Mouse (Mus musculus): ENCODE results near the gene Cfap61. TPM values are rescaled to one million over a fixed set of nuclear protein-coding genes. Genes with fewer than 3 reads are reported as not detected.

The Cfap61 gene
- total and polyA plus RNA-seq, 2 experiments from 2014 or later, result 0.46 to 0.68 TPM

DNA sequence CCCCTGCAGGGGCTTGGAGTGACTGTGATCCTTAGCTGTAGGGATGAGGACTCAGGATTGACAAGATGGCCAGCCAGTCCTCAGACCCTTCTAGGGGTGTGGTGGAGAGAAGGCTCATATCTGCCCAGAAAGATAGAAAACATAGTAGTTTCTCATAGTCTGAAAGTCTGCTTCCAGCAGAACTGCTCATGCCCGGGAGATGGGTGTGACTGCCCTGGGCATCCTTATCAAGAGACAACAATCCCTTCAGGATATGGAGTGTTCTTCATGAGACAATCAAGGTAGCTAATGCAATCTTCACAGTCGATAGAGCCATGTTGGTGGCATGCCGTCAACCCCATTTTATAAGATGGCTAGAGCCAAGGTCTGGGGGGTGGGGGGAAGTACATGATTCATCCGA is 173.4 kb downstream of the Cfap61 start:
- Histone ChIP-seq H3K9ac (replicated peaks; ENCODE audit: low read depth, low read length) (no peak overlapping the region), H3K4me2 (ENCODE audit: low read depth, low read length) (no peak overlapping the region), H3K4me1 (ENCODE audit: control insufficient read depth, insufficient read depth) (no peaks in the 10 kb centered on the region), H3K27me3 (ENCODE audit: control insufficient read depth, insufficient read depth, low read length) (no peaks in the 10 kb centered on the region), H3K36me3 (replicated peaks; ENCODE audit: control insufficient read depth, insufficient read depth, low read length) (no peaks in the 10 kb centered on the region), H3K27ac (ENCODE audit: low read depth) (no peak overlapping the region), H3K9me3 (replicated peaks; ENCODE audit: control insufficient read depth, low read length) (no peaks in the 10 kb centered on the region), H3K4me3 (ENCODE audit: low read depth, low read length) (no peak overlapping the region)
- 68% methylated on average over 4 of the region's 4 CpGs for WGBS
- ATAC-seq (ENCODE audit: insufficient read depth, low read depth) (no peak), DNase-seq (ENCODE audit: low spot score) (no peak)
- TF ChIP-seq CTCF (IDR thresholded peaks at IDR 0.05; ENCODE audit: low read depth) (no peak), EP300 (IDR thresholded peaks at IDR 0.05; ENCODE audit: low read depth) (no peak)

DNA sequence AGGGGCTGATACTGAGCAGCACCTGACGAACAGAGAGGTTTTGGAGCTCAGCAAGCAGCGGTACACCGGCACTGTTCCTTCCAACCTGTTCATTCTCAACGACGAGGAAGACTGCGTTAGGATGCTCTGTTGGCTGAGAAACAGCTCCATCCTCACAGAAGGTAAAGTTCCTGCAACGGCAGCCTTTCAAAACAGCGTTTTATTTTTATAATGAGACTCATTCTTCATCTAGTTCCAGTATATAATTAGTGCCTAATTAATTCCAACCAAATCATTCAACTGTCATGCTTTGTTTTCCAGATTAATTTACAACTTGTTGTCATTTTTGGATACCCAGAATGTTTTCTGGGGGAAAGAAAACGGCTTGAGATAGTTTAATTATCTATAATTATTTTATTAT is 175.3 kb downstream of the Cfap61 start:
- H3K27ac ChIP-seq (ENCODE audit: low read depth), result no peak overlapping the region
- TF ChIP-seq CTCF (IDR thresholded peaks at IDR 0.05; ENCODE audit: low read depth) (no peak), EP300 (IDR thresholded peaks at IDR 0.05; ENCODE audit: low read depth) (no peak)

DNA sequence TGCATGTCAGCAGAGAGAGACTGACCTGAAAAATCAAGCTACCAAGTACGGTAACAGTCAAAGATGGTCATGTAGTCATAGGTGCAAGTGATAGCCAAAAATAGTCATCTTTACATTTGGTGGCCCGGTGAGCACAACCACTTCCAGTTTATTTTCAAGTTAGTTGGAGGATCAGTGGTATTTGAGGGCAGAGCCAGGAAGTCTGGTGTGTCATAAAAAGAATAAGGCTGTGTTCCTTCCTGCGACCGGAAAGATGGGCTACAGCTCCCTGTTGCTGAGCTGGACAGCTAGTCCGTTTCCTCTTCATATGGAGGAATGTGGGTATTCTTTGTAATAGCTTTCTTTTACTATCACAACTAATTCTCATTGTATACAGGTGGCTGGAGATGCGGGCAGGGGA is 181.7 kb downstream of the Cfap61 start:
- Histone ChIP-seq H3K9ac (replicated peaks; ENCODE audit: low read depth, low read length) (no peak overlapping the region), H3K4me2 (ENCODE audit: low read depth, low read length) (no peak overlapping the region), H3K4me1 (ENCODE audit: control insufficient read depth, insufficient read depth) (no peaks in the 10 kb centered on the region), H3K27ac (ENCODE audit: low read depth) (no peak overlapping the region), H3K9me3 (replicated peaks; ENCODE audit: control insufficient read depth, low read length) (no peaks in the 10 kb centered on the region), H3K36me3 (replicated peaks; ENCODE audit: control insufficient read depth, insufficient read depth, low read length) (no peaks in the 10 kb centered on the region), H3K4me3 (ENCODE audit: low read depth, low read length) (no peak overlapping the region), H3K27me3 (ENCODE audit: control insufficient read depth, insufficient read depth, low read length) (no peaks in the 10 kb centered on the region)
- ATAC-seq (ENCODE audit: insufficient read depth, low read depth) (no peak), DNase-seq (ENCODE audit: low spot score) (no peak)
- 56% methylated on average over 6 of the region's 6 CpGs for WGBS
- TF ChIP-seq EP300 (IDR thresholded peaks at IDR 0.05; ENCODE audit: low read depth) (no peak), CTCF (IDR thresholded peaks at IDR 0.05; ENCODE audit: low read depth) (no peak)

More for the DNA sequence above, 175.3 kb downstream of the Cfap61 start:
- no peaks in the 10 kb centered on the region for H3K4me1 ChIP-seq (ENCODE audit: control insufficient read depth, insufficient read depth)
- ATAC-seq (ENCODE audit: insufficient read depth, low read depth) (no peak), DNase-seq (ENCODE audit: low spot score) (no peak)
- H3K36me3 ChIP-seq (replicated peaks; ENCODE audit: control insufficient read depth, insufficient read depth, low read length), result no peaks in the 10 kb centered on the region
- no peak overlapping the region for H3K9ac ChIP-seq (replicated peaks; ENCODE audit: low read depth, low read length)
- no peak overlapping the region for H3K4me2 ChIP-seq (ENCODE audit: low read depth, low read length)
- no peaks in the 10 kb centered on the region for H3K27me3 ChIP-seq (ENCODE audit: control insufficient read depth, insufficient read depth, low read length)
- H3K9me3 ChIP-seq (replicated peaks; ENCODE audit: control insufficient read depth, low read length), result no peaks in the 10 kb centered on the region
- H3K4me3 ChIP-seq (ENCODE audit: low read depth, low read length), result no peak overlapping the region
- WGBS, result 80% methylated on average over 9 of the region's 9 CpGs

DNA sequence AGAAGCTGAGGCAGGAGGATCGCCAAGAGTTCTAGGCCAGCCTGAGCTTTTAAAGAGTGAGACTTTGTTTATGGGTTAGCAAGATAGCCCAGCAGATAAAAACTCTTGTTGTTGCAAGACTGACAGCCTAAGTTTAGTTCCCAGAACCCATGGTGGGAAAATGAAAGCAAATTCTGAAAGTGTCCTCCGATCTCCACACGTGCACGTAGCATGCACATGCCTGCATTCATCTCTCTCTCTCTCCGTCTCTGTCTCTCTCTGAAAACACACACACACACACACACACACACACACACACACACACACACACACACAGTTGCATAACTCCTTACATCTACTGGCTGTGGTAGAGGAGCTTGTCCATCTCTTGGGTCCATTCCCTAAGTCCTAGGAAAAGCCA is 182.1 kb downstream of the Cfap61 start:
- Histone ChIP-seq H3K4me3 (ENCODE audit: low read depth, low read length) (no peak overlapping the region), H3K4me2 (ENCODE audit: low read depth, low read length) (no peak overlapping the region), H3K27ac (ENCODE audit: low read depth) (no peak overlapping the region), H3K27me3 (ENCODE audit: control insufficient read depth, insufficient read depth, low read length) (no peaks in the 10 kb centered on the region), H3K9ac (replicated peaks; ENCODE audit: low read depth, low read length) (no peak overlapping the region), H3K9me3 (replicated peaks; ENCODE audit: control insufficient read depth, low read length) (no peaks in the 10 kb centered on the region), H3K4me1 (ENCODE audit: control insufficient read depth, insufficient read depth) (no peaks in the 10 kb centered on the region), H3K36me3 (replicated peaks; ENCODE audit: control insufficient read depth, insufficient read depth, low read length) (no peaks in the 10 kb centered on the region)
- TF ChIP-seq CTCF (IDR thresholded peaks at IDR 0.05; ENCODE audit: low read depth), result no peak
- no peak for TF ChIP-seq EP300 (IDR thresholded peaks at IDR 0.05; ENCODE audit: low read depth)
- DNase-seq (ENCODE audit: low spot score), result no peak
- WGBS, result 86% methylated on average over 5 of the region's 5 CpGs
- no peak for ATAC-seq (ENCODE audit: insufficient read depth, low read depth)

DNA sequence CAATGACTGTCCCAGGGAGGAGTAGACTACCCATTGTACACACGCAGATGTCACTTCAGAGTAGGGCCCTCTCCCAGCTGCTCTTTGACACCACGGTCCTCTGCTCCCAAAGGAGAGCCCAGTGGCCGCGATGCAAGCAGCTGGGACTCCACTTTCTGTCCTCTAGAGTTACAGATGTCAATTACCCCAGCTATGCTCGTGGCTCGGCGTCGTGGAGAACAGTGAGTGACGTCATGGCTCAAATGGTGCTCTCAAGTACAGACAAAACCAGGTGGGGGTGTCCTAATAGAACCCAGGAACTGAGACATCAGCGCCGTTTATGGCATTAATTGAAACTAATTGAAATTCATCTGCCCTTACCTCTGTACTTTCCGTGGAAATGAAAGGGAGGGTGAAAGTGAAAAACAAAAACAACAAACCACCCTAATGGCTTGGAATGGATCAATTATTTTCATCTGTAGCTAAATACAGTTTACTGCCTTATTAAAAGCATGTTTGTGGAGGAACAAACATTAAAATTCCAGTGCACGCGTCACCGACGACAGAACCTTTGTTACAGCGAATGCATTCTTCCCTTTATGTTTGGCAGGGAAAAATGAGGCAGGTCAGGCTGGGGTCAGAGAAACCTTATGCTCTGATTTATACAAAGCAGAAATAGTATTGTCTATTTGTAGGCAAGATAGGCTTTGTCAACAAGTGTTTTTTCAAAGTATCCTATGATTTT is 182.8 kb downstream of the Cfap61 start:
- no peaks in the 10 kb centered on the region for H3K9me3 ChIP-seq (replicated peaks; ENCODE audit: control insufficient read depth, low read length)
- H3K27me3 ChIP-seq (ENCODE audit: control insufficient read depth, insufficient read depth, low read length), result no peaks in the 10 kb centered on the region
- no peak overlapping the region for H3K4me3 ChIP-seq (ENCODE audit: low read depth, low read length)
- WGBS, result 70% methylated on average over 17 of the region's 17 CpGs
- no peak overlapping the region for H3K9ac ChIP-seq (replicated peaks; ENCODE audit: low read depth, low read length)
- H3K4me2 ChIP-seq (ENCODE audit: low read depth, low read length), result no peak overlapping the region
- TF ChIP-seq CTCF (IDR thresholded peaks at IDR 0.05; ENCODE audit: low read depth) (no peak), EP300 (IDR thresholded peaks at IDR 0.05; ENCODE audit: low read depth) (no peak)
- H3K27ac ChIP-seq (ENCODE audit: low read depth), result no peak overlapping the region
- ATAC-seq (ENCODE audit: insufficient read depth, low read depth) (no peak), DNase-seq (ENCODE audit: low spot score) (no peak)
- H3K4me1 ChIP-seq (ENCODE audit: control insufficient read depth, insufficient read depth), result no peaks in the 10 kb centered on the region
- H3K36me3 ChIP-seq (replicated peaks; ENCODE audit: control insufficient read depth, insufficient read depth, low read length), result no peaks in the 10 kb centered on the region

DNA sequence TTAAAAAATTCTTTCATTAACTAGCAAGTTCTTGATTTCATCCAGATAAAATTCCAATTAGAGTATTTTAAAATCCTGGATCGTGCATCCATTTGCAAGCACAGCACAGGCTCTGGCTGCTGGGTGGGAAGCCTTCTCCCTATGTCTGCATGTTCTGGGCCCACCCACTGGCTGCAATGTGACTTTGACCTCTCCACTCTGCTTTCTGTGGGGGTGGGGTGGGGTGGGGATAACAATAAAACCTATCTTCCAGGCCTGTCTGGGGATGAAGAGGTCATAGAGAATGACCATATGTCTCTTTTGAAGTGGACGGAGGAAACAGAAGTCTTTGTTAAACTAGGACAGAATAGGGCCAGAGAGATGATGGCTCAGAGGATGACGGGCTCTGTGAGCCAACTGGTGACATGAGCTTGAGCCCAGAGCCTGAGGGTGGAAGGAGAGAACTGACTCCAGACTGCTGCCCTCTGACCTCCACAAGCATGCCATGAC is 183.4 kb downstream of the Cfap61 start:
- no peaks in the 10 kb centered on the region for H3K36me3 ChIP-seq (replicated peaks; ENCODE audit: control insufficient read depth, insufficient read depth, low read length)
- no peak overlapping the region for H3K4me3 ChIP-seq (ENCODE audit: low read depth, low read length)
- 69% methylated on average over 3 of the region's 3 CpGs for WGBS
- H3K4me1 ChIP-seq (ENCODE audit: control insufficient read depth, insufficient read depth), result no peaks in the 10 kb centered on the region
- H3K9me3 ChIP-seq (replicated peaks; ENCODE audit: control insufficient read depth, low read length), result no peaks in the 10 kb centered on the region
- H3K27me3 ChIP-seq (ENCODE audit: control insufficient read depth, insufficient read depth, low read length), result no peaks in the 10 kb centered on the region
- DNase-seq (ENCODE audit: low spot score) (no peak), ATAC-seq (ENCODE audit: insufficient read depth, low read depth) (no peak)
- no peak overlapping the region for H3K4me2 ChIP-seq (ENCODE audit: low read depth, low read length)
- no peak overlapping the region for H3K27ac ChIP-seq (ENCODE audit: low read depth)
- TF ChIP-seq CTCF (IDR thresholded peaks at IDR 0.05; ENCODE audit: low read depth), result no peak
- TF ChIP-seq EP300 (IDR thresholded peaks at IDR 0.05; ENCODE audit: low read depth), result no peak
- H3K9ac ChIP-seq (replicated peaks; ENCODE audit: low read depth, low read length), result no peak overlapping the region
